Mouse (Mus musculus) telencephalon, adult 2 months (tissue): Measurements from ENCODE around the gene Zfp644.
"Not testable (repeated sequence)": the region's sequence is repeated elsewhere in the genome, so short reads cannot be mapped to it uniquely, and the experiment has no call there.

Experiments used
- DNase-seq: peaks from one replicate; pipeline ENCODE4 v3.0.0-alpha.2; 2011; ENCODE audit warnings: low read depth, low spot score

Zfp644 gene

GRCm38 (mm10) chr5:106696396-106697337 lies at the start of gene Zfp644:
Gene Zfp644 (minus strand): TSS chr5:106697287.
- DNase-seq = peak; percentile 75

- DNase-seq = no peak
Observed at GRCm38 (mm10) chr5:106739716-106740115, 42.6 kb upstream of the Zfp644 start.

GRCm38 (mm10) chr5:106723487-106723886 lies 26.4 kb upstream of the Zfp644 start:
- DNase-seq = no peak

- DNase-seq = no peak
Observed at GRCm38 (mm10) chr5:106722771-106723170, 25.7 kb upstream of the Zfp644 start.

GRCm38 (mm10) chr5:106711870-106712277 lies 14.8 kb upstream of the Zfp644 start:
- peak; percentile 50 for DNase-seq

GRCm38 (mm10) chr5:106711220-106711726 lies 14.2 kb upstream of the Zfp644 start:
- DNase-seq = no peak

GRCm38 (mm10) chr5:106710611-106711010 lies 13.5 kb upstream of the Zfp644 start:
- DNase-seq = no peak

- DNase-seq = no peak
Observed at GRCm38 (mm10) chr5:106710085-106710409, 13.0 kb upstream of the Zfp644 start.

GRCm38 (mm10) chr5:106709388-106710084 lies 12.4 kb upstream of the Zfp644 start:
- DNase-seq = no peak

GRCm38 (mm10) chr5:106706363-106706762 lies 9.3 kb upstream of the Zfp644 start:
- no peak for DNase-seq

- DNase-seq = no peak
Observed at GRCm38 (mm10) chr5:106705162-106705561, 8.1 kb upstream of the Zfp644 start.

- peak; percentile 29 for DNase-seq
Observed at GRCm38 (mm10) chr5:106695681-106696395, 1.2 kb downstream of the Zfp644 start.

GRCm38 (mm10) chr5:106695141-106695540 lies 1.9 kb downstream of the Zfp644 start:
- DNase-seq = no peak

GRCm38 (mm10) chr5:106694683-106695082 lies 2.4 kb downstream of the Zfp644 start:
- no peak for DNase-seq

GRCm38 (mm10) chr5:106693034-106693433 lies 4.1 kb downstream of the Zfp644 start:
- no peak for DNase-seq

GRCm38 (mm10) chr5:106680636-106681458 lies 16.2 kb downstream of the Zfp644 start:
- no peak for DNase-seq

- no peak for DNase-seq
Observed at GRCm38 (mm10) chr5:106679659-106680058, 17.4 kb downstream of the Zfp644 start.

- not testable (repeated sequence) for DNase-seq
Observed at GRCm38 (mm10) chr5:106678823-106679222, 18.3 kb downstream of the Zfp644 start.

GRCm38 (mm10) chr5:106676784-106677183 lies 20.3 kb downstream of the Zfp644 start:
- DNase-seq = no peak

GRCm38 (mm10) chr5:106672597-106672996 lies 24.5 kb downstream of the Zfp644 start:
- DNase-seq = no peak

- DNase-seq = no peak
Observed at GRCm38 (mm10) chr5:106671893-106672292, 25.2 kb downstream of the Zfp644 start.
